Mouse (Mus musculus): ENCODE results near the gene Zfp346.
"Not testable (repeated sequence)": the region's sequence is repeated elsewhere in the genome, so short reads cannot be mapped to it uniquely, and the experiment has no call there.

The Zfp346 gene

DNA sequence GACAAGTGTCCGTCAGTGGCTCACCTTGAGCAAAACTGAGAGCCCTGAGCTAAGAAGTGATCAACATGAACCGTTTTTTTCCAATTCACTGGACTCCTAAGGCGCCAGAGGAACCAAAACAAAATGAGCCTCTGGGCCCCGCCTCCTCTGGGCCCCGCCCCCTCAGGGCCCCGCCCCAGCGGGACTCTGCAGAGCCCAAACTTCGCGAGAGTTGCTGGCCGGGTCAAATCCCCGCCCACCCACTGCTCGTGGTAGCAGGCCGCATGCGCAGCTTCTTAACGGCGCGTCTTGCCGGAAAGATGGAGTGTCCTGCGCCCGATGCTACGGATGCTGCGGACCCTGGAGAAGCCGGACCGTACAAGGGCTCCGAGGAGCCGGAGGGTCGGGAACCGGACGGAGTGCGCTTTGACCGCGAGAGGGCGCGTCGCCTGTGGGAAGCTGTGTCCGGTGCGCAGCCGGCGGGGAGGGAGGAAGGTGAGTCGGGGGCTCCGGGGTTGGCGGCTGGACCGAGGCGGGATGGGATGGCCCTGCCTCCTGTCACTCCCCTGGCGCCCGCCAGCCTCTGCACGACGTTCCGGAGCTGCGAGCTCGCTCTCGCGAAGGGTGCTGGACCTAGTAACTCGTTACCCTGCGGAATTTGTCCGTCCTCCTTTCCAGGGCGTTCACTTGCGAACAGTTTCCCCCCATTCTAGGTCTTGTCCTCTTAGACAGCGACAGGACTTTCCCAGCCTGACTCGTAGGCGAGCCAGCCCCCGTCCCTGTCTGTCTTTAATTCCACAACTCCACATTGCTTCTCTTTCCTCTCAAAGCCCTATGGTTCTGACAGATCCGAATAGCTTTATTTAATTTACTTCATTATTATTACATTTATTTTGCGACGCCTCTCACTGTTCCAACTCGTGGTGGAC, at the start of gene Zfp346:
Gene Zfp346, plus strand, starts transcription at position 267 of the 908 bp plus-strand sequence.
- peak; percentile 97 for DNase-seq

DNA sequence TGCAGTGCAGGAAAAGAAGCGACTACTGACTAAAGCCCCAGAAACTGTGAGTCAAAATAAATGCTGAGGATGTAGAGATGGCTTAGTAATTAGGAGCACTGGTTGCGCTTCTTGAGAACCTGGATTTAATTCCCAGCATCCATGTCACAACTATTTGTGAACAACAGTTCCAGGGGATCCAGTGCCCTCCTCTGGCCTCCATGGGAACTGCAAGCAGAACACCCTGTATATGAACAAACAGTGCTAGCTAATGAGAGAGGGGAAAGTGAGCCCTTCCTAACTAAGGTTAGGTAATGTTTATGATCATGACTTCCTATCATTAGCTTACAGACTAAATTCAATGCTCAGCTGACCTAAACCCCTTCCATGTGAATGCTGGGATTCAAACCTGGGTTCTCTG, 47.1 kb upstream of the Zfp346 start:
- DNase-seq: no peak

GRCm38 (mm10) chr13:55063276-55063675, 41.8 kb upstream of the Zfp346 start:
- DNase-seq: no peak

GRCm38 (mm10) chr13:55069719-55070118, 35.4 kb upstream of the Zfp346 start:
- no peak for DNase-seq

GRCm38 (mm10) chr13:55071322-55071721, 33.8 kb upstream of the Zfp346 start:
- no peak for DNase-seq

DNA sequence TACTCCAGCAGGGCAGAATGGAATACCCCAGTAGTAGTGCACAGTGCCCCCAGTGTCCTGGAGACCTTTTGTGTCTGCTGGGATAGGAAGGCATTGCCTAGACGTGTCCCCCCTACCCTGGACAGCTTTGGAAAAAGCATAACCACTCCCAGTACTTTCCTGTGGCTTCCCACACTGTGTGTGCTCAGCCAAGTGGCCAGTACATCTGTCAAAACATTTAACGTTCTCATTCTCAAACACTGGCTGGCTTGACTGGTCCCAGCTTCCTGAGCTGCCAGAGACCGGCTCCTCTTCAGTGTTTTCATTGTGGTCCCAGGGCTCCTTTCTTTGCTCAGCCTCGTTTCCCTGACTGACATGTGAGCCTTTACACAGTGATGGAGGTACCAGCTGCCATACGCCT, 29.5 kb upstream of the Zfp346 start:
- DNase-seq: no peak

- DNase-seq: no peak
Measured at GRCm38 (mm10) chr13:55092588-55092987, 12.5 kb upstream of the Zfp346 start.

DNA sequence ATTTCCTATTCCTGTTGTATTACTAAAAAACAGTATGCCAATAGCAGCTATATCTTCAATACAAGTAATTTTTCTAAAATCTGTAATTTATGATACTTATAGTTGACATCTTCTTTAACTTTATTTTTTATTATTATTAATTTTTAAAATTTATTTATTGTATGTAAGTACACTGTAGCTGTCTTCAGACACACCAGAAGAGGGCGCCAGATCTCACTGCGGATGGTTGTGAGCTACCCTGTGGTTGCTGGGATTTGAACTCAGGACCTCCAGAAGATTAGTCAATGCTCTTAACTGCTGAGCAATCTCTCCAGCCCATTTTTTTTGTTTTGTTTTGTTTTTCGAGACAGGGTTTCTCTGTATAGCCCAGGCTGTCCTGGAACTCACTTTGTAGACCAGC, 7.3 kb upstream of the Zfp346 start:
- DNase-seq: not testable (repeated sequence)

DNA sequence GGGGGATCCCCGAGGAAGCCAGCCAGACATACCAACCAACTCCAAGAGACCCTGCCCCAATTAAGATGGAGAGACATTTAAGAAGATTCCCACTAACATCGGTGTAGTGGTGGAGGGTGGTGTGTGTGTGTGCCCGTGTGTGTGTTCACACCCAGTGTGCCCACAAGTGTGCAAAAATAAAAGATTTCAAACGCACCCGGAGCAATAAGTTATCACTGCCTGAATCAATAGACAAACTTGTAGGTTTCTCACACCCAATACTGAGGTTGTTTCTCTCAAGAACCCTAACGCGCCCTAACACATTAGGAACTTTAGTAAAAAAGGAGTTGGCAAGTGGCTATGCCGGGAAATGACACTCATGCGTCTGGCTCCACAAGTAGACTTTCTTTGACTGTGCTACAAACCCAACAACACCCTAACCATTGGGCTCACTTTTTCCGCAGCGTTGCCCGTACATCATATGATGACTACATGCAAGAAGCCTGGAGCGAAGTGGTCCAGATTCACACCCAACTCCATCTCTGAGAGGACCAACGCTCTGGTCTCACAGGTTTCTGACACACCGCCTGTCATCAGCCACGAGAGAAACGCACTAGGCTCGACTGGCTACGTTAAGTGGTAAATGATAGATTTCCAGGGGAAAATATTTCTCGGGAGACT, 5.9 kb upstream of the Zfp346 start:
- DNase-seq: peak; percentile 38

GRCm38 (mm10) chr13:55099726-55100478, 5.2 kb upstream of the Zfp346 start, which contains the start of gene Uimc1:
Gene Uimc1, minus strand, starts transcription at chr13:55100300.
- DNase-seq: peak; percentile 78

- DNase-seq: no peak
Measured at GRCm38 (mm10) chr13:55101627-55102026, 3.5 kb upstream of the Zfp346 start.

DNA sequence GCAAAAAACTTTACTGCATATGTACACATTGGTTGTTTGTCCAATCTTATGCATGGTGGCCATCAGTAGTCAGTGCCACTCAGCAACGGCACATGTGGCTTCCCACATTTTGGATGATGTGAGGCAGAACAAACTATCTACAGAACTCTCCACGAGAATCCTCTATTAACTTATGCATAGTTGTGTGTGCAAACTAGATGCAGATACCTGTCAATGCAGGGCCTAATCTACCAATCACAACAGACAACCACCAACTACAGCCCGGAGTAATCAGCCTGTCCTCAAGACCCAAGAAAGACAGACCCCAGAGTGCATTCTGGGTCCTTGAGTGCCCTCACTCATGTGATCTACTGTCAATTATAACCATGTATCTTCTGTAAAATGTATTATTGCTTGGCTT, 2.7 kb upstream of the Zfp346 start:
- no peak for DNase-seq

GRCm38 (mm10) chr13:55103351-55103750, 1.8 kb upstream of the Zfp346 start:
- DNase-seq: no peak

DNA sequence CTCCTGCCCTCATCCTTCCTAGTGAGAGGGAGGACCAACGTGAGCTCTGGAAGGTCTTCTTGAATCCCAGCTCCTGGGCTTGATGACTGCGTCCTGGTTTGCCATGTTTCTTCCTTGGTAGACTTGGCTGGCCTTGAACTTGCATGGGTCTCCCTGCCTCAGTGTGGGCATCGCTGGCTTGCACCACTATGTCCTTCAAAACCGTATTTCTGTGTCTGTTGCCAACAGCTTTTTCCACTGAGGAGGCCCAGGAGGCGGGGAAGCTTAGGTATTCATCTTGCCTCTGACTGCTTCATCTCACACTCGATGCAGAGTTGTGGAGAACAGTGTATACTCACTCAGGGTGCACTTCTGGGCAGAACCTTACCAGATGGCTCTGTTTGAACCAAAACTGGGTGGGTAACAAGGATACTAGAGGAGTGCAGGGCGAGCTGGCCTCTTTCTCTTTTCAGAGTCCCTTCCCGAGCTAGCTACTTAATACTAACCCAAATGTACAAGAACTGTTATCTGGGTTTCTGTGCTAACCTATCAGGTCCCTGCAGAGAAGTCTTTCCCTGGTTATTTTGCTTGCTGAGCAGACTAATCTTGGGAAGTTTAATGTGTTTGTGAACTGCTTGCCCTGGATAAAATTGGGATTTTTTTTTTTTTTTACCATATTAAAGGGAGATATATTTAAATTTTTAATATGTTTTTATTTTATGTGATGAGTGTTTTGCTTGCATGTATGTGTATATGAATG, 1.0 kb downstream of the Zfp346 start:
- peak; percentile 43 for DNase-seq

- no peak for DNase-seq
Measured at GRCm38 (mm10) chr13:55107116-55107515, 2.0 kb downstream of the Zfp346 start.

DNA sequence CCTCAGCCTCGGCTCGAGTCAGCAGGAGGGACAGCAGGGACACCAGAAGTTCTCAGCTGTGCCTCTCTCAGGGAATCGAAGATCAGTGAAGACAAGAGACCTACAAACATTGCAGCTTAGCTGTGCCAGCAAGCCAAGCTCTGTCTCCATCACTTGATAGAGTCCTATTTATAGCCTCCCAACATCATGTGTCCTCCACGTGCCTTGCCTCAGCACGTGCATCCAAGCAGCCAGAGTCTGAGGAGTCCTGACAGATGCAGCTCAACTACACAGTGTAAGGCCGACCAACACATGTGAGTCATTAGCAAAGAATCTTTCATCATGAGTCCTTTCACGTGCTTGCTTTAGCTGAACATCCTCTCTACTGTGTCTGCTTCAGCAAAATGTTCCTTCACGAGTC, 2.6 kb downstream of the Zfp346 start:
- no peak for DNase-seq

- DNase-seq: no peak
Measured at GRCm38 (mm10) chr13:55114375-55114774, 9.3 kb downstream of the Zfp346 start.

DNA sequence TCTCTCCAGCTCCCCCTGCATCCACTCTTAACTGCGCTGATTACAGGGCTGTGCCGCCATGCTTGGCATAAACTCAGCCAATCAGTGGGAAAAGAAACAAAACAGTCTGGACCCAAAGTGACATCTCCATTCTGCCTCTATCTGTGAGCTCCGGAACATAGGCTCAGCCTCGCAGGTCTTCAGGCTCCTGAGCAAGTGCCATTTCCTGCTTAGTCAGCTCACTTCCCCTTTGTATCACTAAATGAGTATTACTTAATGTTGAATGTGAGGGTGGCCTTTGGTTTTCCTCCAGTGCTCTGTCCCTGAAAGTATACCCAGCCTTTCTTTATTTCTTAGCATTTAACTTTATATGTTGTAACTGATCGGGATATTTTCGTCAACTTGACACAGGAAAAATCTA, 19.8 kb downstream of the Zfp346 start:
- DNase-seq: no peak

- no peak for DNase-seq
Measured at GRCm38 (mm10) chr13:55133448-55133847, 28.3 kb downstream of the Zfp346 start, which contains the start of gene Gm17617. Gene Gm17617, minus strand, starts transcription at chr13:55133548.

DNA sequence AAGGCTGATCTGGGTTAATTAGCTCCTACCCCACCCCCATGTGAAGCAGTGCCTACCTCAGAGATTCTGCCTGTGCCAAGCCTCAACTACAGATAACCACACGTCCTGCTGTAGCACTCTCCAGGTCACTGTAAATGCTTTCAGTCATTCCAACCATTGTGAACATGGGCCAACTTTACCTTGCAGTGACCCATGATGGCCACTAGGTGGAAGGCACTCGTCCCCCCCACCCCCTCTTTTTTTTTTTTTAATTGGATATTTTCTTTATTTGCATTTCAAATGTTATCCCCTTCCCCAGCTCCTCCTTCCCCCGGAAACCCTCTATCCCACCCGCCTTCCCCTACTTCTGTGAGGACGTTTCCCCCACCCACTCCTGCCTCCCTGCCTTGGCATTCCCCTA, 30.3 kb downstream of the Zfp346 start:
- DNase-seq: no peak

DNA sequence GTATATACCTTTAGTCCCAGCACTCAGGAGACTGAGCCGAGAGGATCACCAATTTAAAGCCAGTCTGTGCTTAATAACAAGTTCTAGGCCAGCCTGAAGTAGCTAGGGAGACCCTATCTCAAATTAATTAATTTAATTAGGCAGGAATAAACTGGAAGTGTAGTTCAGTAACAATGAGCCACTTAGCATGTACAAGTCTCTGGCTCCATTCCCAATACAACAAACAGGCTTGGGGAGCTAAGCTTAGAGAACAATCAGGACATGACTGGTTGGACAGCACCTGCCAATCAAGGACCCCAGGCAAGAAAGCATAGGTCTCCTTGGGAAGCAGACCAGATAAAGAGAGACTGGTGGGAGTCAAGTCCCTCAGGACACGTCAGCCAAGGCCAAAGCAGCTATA, 35.2 kb downstream of the Zfp346 start:
- DNase-seq: no peak

DNA sequence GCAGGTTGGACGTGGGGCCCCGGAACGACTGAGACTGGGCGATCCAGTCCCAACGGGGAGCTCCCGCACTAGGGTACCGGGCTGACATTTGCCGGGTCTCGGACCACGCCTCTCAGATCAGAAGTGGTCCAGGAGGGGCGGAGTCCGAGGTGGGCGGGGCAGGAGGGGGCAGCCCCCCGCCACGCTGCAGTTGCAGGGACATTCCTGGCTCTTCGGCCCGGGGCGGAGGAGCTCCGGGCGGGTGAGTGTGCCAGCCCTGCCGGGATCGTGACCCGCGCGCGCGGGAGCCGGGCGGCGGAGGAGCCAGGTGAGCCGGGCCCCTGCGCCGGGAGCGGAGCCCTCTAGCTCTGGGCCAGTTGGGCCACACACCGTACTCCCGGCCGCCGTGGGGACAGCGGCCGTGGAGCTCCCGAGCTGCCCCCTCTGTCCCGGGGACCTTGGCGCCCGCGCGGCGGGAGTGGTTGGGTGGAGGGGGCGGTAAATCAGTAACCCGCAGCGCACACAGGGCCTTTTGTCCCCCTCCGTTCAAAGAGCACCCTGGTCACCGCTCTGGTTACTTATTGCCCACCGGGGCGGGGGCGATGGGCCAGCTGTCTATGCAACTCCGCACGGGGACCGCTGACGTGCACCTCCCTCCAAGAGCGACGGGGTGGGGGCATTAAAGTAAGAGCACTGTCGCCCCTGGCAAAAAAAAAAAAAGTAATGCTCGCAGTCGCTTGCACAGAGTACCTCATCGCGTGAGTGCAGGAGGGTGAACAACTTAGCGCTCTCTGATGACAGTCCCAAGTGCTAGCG, 47.7 kb downstream of the Zfp346 start, which contains the start of gene Fgfr4:
Gene Fgfr4, plus strand, starts transcription at position 20 of the 795 bp plus-strand sequence.
- no peak for DNase-seq
